Mouse (Mus musculus): ENCODE data around the gene Tec.

Tec gene

GRCm38 (mm10) chr5:72785451-72785850 is 82.8 kb downstream of the Tec start:
- no peak for DNase-seq (ENCODE audit: low read depth, low spot score)

- no peak for DNase-seq (ENCODE audit: low read depth, low spot score)
These were observed 83.6 kb downstream of the Tec start for GRCm38 (mm10) chr5:72784719-72785118.

- DNase-seq (ENCODE audit: low read depth, low spot score): no peak
These were observed 84.3 kb downstream of the Tec start for GRCm38 (mm10) chr5:72783957-72784356.

DNA sequence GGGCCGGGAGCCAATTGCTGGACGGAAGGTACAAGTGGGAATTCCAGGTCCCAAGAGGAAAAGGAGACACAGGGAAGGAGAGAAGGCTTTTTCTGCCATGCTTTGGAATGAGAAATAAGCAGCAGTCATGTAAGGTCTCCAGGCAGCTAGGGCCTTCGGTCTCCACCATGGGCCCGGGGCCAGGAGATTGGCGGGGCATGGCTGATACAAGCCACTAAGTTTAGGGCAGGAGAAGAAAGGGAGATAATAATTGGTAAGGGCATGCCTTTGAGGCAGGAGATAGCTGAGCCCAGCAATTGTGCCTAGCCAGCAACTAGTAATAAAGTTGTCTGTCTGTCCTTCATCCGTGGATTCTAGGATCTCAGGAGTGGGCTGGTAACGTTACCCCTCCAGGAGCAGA is 85.2 kb downstream of the Tec start:
- no peak for DNase-seq (ENCODE audit: low read depth, low spot score)

- no peak for DNase-seq (ENCODE audit: low read depth, low spot score)
These were observed 86.5 kb downstream of the Tec start for GRCm38 (mm10) chr5:72781776-72782175.

GRCm38 (mm10) chr5:72776595-72776994 is 91.7 kb downstream of the Tec start:
- no peak for DNase-seq (ENCODE audit: low read depth, low spot score)

DNA sequence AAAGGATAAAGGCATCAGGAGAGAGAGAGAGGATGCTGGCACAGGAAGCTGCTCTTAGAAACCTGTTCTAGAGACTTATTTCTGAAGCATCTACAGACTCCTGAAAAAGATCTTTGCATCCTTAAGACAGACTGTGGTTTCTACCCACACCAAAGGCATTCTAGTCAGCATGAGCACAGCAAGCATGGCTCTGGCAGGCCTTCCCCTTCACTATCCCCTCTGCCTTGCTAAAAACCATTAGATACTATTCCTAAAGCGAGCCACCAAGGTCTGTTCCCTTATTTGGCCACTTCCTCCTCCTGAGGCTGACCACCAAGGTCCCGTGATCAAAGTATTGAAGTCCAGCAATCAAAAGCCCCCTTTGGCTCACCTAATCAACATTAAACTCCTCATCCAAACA is 92.2 kb downstream of the Tec start:
- DNase-seq (ENCODE audit: low read depth, low spot score): no peak

DNA sequence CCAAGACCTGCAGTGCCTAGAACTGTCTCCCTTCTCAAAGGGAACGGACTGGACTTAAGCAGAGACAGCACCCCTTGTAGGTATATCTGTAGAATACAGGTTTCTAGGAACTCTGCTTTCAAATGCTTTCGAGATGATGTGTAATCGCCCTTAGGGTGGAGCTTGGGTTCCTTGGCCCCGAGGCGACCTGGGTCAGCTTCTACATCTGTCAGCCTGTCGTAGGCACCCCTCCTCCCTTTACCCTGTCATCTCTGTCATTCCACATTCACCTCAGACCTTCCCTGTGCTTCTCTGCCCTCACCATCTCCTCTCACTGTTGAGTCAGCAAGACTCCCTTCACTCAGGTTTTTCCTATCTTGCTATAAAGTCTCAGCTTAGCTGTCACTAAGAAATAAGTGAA is 98.4 kb downstream of the Tec start:
- DNase-seq (ENCODE audit: low read depth, low spot score): no peak

- DNase-seq (ENCODE audit: low read depth, low spot score): no peak
These were observed 104.7 kb downstream of the Tec start for GRCm38 (mm10) chr5:72763546-72763945.

DNA sequence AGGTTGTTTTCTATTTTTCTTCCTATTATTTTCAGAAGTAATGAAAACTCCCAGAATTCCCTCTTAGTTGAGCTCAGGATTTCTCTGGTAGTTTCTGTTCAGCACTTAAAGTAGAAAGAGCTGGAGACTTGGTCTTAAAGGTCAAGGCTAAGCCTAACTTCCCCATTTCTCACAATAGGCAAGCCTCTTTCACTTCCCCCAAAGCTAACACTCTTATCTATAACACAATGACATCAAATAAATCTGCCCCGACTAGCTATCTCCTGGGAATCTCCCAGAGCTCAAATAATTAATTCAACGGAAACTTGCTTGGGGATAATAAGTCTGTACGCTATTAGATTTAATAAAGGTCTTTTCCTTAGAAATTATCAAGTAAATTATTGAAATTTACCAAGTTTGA is 105.3 kb downstream of the Tec start:
- no peak for DNase-seq (ENCODE audit: low read depth, low spot score)

- DNase-seq (ENCODE audit: low read depth, low spot score): no peak
These were observed 106.5 kb downstream of the Tec start for GRCm38 (mm10) chr5:72761758-72762157.

DNA sequence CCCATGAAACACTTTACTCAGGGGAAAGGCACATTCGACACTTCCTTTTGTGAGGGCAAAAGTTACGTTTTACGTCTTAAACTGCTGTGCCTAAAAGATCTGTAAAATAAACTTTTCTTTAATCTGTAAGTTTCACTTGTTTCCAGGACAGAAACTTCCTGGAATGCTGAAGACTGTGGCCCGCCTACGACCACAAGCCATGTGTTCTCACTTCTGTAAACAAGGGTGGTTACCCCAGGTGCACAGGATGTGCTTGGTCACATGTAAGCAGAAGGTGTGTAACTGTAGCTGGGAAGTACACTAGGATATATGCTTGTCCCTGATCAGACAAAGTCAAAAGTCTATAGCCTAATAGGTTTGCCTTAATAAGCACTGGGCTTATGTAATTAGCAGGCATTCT is 107.0 kb downstream of the Tec start:
- DNase-seq (ENCODE audit: low read depth, low spot score): no peak

- DNase-seq (ENCODE audit: low read depth, low spot score): no peak
These were observed 109.1 kb downstream of the Tec start for GRCm38 (mm10) chr5:72758925-72759924.

DNA sequence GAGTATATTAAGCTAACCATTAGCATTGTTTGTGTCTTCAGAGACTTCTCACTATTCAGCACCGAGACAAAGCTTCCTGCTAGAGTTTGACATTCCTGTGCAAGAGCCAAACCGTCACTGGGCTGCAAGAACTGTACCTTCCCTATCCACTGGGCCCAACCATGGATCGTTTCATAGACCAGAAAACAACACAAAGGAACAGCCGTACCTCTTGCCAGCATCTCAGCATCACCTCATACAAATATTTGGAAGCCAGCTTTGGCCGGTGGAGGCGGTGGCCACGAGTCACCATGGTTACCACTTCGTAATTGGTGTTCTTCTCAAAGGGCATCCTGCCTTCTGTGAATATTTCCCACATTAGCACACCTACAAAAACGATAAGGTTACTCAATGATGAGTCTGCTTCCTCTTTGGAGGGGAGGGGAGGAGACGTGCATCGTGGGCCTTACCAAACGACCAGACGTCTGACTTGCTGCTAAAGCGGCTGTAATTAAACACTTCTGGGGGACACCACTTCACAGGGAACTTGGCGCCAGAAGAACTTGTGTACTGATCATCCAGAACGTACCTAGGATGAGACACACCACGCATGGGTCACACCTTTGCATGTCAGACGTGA is 111.0 kb downstream of the Tec start:
- DNase-seq (ENCODE audit: low read depth, low spot score): no peak

GRCm38 (mm10) chr5:72755941-72756340 is 112.3 kb downstream of the Tec start:
- DNase-seq (ENCODE audit: low read depth, low spot score): no peak

- DNase-seq (ENCODE audit: low read depth, low spot score): no peak
These were observed 113.2 kb downstream of the Tec start for GRCm38 (mm10) chr5:72755035-72755434.

- no peak for DNase-seq (ENCODE audit: low read depth, low spot score)
These were observed 115.7 kb downstream of the Tec start, which contains the start of gene Txk for GRCm38 (mm10) chr5:72752585-72752984. Gene Txk (minus strand): TSS chr5:72752777.

- no peak for DNase-seq (ENCODE audit: low read depth, low spot score)
These were observed 117.1 kb downstream of the Tec start for GRCm38 (mm10) chr5:72751056-72751758.

- no peak for DNase-seq (ENCODE audit: low read depth, low spot score)
These were observed 118.1 kb downstream of the Tec start for GRCm38 (mm10) chr5:72750226-72750625.

DNA sequence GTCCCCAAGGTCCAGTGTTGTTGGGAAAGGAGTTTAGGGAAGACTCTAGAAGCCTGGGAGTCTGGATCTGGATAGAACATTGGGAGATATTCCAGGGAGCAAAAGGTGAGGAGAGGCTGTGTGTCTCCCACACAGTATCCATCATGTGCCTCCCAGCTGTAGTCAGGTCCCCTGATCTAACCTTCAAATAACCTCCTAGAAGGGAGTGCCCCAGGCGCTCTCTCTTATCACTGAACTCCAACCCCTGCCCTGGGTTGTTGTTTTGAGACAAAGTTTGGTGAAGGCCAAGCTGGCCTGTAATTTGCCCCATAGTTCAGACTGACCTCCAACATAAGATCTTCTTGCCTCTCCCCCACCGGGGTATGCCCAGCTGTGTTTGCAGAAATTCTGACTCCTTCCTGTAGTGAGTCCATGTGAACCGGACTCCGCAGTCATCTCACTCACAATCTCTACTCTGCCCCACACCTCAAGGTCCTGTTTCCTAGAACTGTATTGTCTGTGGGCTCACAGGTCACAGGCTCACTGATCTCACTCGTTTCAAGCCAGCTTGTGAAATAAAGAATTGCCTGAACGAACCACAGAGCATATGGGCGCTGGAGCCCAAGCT is 119.5 kb downstream of the Tec start:
- DNase-seq (ENCODE audit: low read depth, low spot score): no peak

DNA sequence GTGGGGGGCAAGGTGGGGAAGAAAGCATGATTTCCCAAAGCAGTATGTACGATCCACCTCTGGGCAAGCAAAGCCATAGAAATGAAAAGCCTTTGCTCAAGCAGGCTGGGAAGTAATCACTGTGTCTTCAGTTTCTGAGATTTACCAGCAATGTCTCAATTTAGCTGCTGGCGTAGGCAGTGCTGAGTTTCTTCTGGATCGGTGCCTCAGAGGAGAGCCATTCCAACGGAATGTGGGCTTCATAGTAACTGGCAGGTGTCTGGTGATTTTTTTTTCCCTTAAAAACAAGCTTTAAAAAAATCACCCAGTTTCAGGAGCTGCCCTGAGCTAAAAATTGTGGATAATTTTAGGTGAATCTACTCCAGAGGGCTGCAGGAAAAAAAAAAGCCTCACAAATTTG is 120.9 kb downstream of the Tec start:
- no peak for DNase-seq (ENCODE audit: low read depth, low spot score)

- DNase-seq (ENCODE audit: low read depth, low spot score): no peak
These were observed 121.8 kb downstream of the Tec start for GRCm38 (mm10) chr5:72746461-72746860.
